Mouse (Mus musculus) MEL (cell line): Measurements from ENCODE around the gene Gla. TPM values are rescaled to one million over a fixed set of nuclear protein-coding genes. Genes with fewer than 3 reads are reported as not detected.

Source experiments
- DNase-seq: peaks from one replicate; pipeline ENCODE4 v3.0.0; 2011; ENCODE audit warnings: low read depth, low spot score
- H3K27ac ChIP-seq: 2 replicates; pipeline ENCODE4 v1.5.1; 2012; ENCODE audit warnings: low read depth, mild to moderate bottlenecking, control low read depth, low read length, moderate library complexity; ENCODE audit not compliant: control insufficient read depth
- H3K27me3 ChIP-seq, 2 experiments: fragments of 150-350 bp in 1 of 2; sonication (generic) in 1 of 2; 2 replicates each; pipeline ENCODE4 v1.6.1; 2012; ENCODE audit warnings: low read length in 2 of 2, mild to moderate bottlenecking in 2 of 2, improper control_type of control experiment in 1 of 2, moderate library complexity in 1 of 2; ENCODE audit not compliant: insufficient read depth in 2 of 2, control insufficient read depth in 1 of 2
- H3K36me3 ChIP-seq, 2 experiments: 2 replicates each; pipeline ENCODE4 v1.6.1; 2012 to 2014; ENCODE audit warnings: low read length in 2 of 2, improper control_type of control experiment in 1 of 2, inconsistent platforms in 1 of 2, mild to moderate bottlenecking in 1 of 2; ENCODE audit not compliant: insufficient read depth in 2 of 2, control insufficient read depth in 1 of 2
- H3K4me1 ChIP-seq, 2 experiments: fragments of 150-350 bp in 1 of 2; sonication (generic) in 1 of 2; 2 replicates each; pipeline ENCODE4 v1.6.1; 2012; ENCODE audit warnings: low read length in 2 of 2, improper control_type of control experiment in 1 of 2, mild to moderate bottlenecking in 1 of 2; ENCODE audit not compliant: insufficient read depth in 2 of 2, control insufficient read depth in 1 of 2
- H3K4me3 ChIP-seq, 2 experiments: fragments of 150-350 bp in 1 of 2; sonication (generic) in 1 of 2; 2 replicates each; pipeline ENCODE4 v1.5.1; 2012; ENCODE audit warnings: low read depth in 2 of 2, low read length in 2 of 2, mild to moderate bottlenecking in 2 of 2, moderate library complexity in 2 of 2, control low read depth in 1 of 2, improper control_type of control experiment in 1 of 2; ENCODE audit not compliant: control insufficient read depth in 1 of 2, insufficient read depth in 1 of 2
- H3K79me2 ChIP-seq: 2 replicates; pipeline ENCODE4 v1.6.1; 2012; ENCODE audit warnings: mild to moderate bottlenecking, low read length, moderate library complexity; ENCODE audit not compliant: control insufficient read depth, poor library complexity, insufficient read depth
- H3K9ac ChIP-seq: 2 replicates; pipeline ENCODE4 v1.6.1; 2012; ENCODE audit warnings: low read depth, mild to moderate bottlenecking, control low read depth, low read length, moderate library complexity; ENCODE audit not compliant: control insufficient read depth, poor library complexity, severe bottlenecking
- H3K9me3 ChIP-seq: fragments of 150-350 bp; sonication (generic); replicated peaks from 2 replicates; pipeline ENCODE4 v1.6.1; 2012; ENCODE audit warnings: mild to moderate bottlenecking, low read length, improper control_type of control experiment, moderate library complexity; ENCODE audit not compliant: insufficient read depth
- BHLHE40 ChIP-seq: IDR thresholded peaks from 2 replicates; pipeline ENCODE4 v1.6.1; 2012; ENCODE audit warnings: low read depth, mild to moderate bottlenecking, inconsistent platforms, low read length, improper control_type of control experiment, borderline replicate concordance
- CHD2 ChIP-seq: IDR thresholded peaks from 2 replicates; pipeline ENCODE4 v1.6.1; 2011; ENCODE audit warnings: low read length, improper control_type of control experiment
- CTCF ChIP-seq, 3 experiments: IDR thresholded peaks in 2 of 3; conservative IDR thresholded peaks in 1 of 3; 2 replicates each; pipeline ENCODE4 v1.5.1; 2011 to 2012; ENCODE audit warnings: low read length in 3 of 3, low read depth in 2 of 3, mild to moderate bottlenecking in 2 of 3, improper control_type of control experiment in 1 of 3, inconsistent platforms in 1 of 3, mixed read lengths in 1 of 3, moderate library complexity in 1 of 3; ENCODE audit not compliant: control insufficient read depth in 1 of 3, insufficient read depth in 1 of 3, poor library complexity in 1 of 3, severe bottlenecking in 1 of 3
- E2F4 ChIP-seq: IDR thresholded peaks from 2 replicates; pipeline ENCODE4 v1.6.1; 2011; ENCODE audit warnings: low read depth, low read length, improper control_type of control experiment, borderline replicate concordance
- ELF1 ChIP-seq: IDR thresholded peaks from 2 replicates; pipeline ENCODE4 v1.6.1; 2014; ENCODE audit warnings: low read depth, mild to moderate bottlenecking, inconsistent platforms, low read length, improper control_type of control experiment, moderate library complexity
- EP300 ChIP-seq, 2 experiments: IDR thresholded peaks; 2 replicates each; pipeline ENCODE4 v1.6.1; 2011; ENCODE audit warnings: improper control_type of control experiment in 2 of 2, low read length in 2 of 2, low read depth in 1 of 2, mild to moderate bottlenecking in 1 of 2
- ETS1 ChIP-seq: IDR thresholded peaks from 2 replicates; pipeline ENCODE4 v1.6.1; 2012; ENCODE audit warnings: low read depth, mild to moderate bottlenecking, inconsistent platforms, low read length, improper control_type of control experiment, moderate library complexity
- KAT2A ChIP-seq: conservative IDR thresholded peaks from 2 replicates; pipeline ENCODE4 v1.6.1; 2012; ENCODE audit warnings: low read depth, low read length, improper control_type of control experiment, inconsistent platforms
- MAX ChIP-seq: IDR thresholded peaks from 2 replicates; pipeline ENCODE4 v1.6.1; 2011; ENCODE audit warnings: low read length, improper control_type of control experiment
- MAZ ChIP-seq: IDR thresholded peaks from 2 replicates; pipeline ENCODE4 v1.6.1; 2012; ENCODE audit warnings: low read depth, mild to moderate bottlenecking, inconsistent platforms, low read length, improper control_type of control experiment
- MEF2A ChIP-seq: IDR thresholded peaks from 2 replicates; pipeline ENCODE4 v1.6.1; 2014; ENCODE audit warnings: low read depth, mild to moderate bottlenecking, inconsistent platforms, low read length, improper control_type of control experiment; ENCODE audit not compliant: poor library complexity, insufficient replicate concordance, severe bottlenecking; ENCODE audit errors: extremely low read depth
- MXI1 ChIP-seq: IDR thresholded peaks from 2 replicates; pipeline ENCODE4 v1.6.1; 2011; ENCODE audit warnings: mild to moderate bottlenecking, low read depth, low read length, improper control_type of control experiment
- MYB ChIP-seq: IDR thresholded peaks from 2 replicates; pipeline ENCODE4 v1.6.1; 2011; ENCODE audit warnings: mild to moderate bottlenecking, low read depth, low read length, improper control_type of control experiment
- MYC ChIP-seq: IDR thresholded peaks from 2 replicates; pipeline ENCODE4 v1.6.1; 2011; ENCODE audit warnings: low read depth, mild to moderate bottlenecking, low read length, improper control_type of control experiment, moderate library complexity
- NELFE ChIP-seq: IDR thresholded peaks from 2 replicates; pipeline ENCODE4 v1.6.1; 2011; ENCODE audit warnings: low read depth, low read length, improper control_type of control experiment
- POLR2A ChIP-seq, 2 experiments: IDR thresholded peaks; 2 replicates each; pipeline ENCODE4 v1.6.1; 2011 to 2012; ENCODE audit warnings: low read length in 2 of 2, mild to moderate bottlenecking in 2 of 2, control low read depth in 1 of 2, improper control_type of control experiment in 1 of 2, low read depth in 1 of 2, moderate library complexity in 1 of 2; ENCODE audit not compliant: control insufficient read depth in 1 of 2, insufficient read depth in 1 of 2, poor library complexity in 1 of 2
- POLR2AphosphoS5 ChIP-seq: IDR thresholded peaks from 2 replicates; pipeline ENCODE4 v1.6.1; 2012; ENCODE audit warnings: low read depth, borderline replicate concordance, mild to moderate bottlenecking, inconsistent platforms, low read length, moderate library complexity, mixed read lengths
- RAD21 ChIP-seq: IDR thresholded peaks from 2 replicates; pipeline ENCODE4 v1.6.1; 2011; ENCODE audit warnings: mild to moderate bottlenecking, low read depth, low read length, improper control_type of control experiment
- RCOR1 ChIP-seq: IDR thresholded peaks from 2 replicates; pipeline ENCODE4 v1.6.1; 2012; ENCODE audit warnings: low read depth, mild to moderate bottlenecking, inconsistent platforms, low read length, improper control_type of control experiment
- SMC3 ChIP-seq: IDR thresholded peaks from 2 replicates; pipeline ENCODE4 v1.6.1; 2011; ENCODE audit warnings: low read depth, low read length, improper control_type of control experiment
- TAL1 ChIP-seq: IDR thresholded peaks from 2 replicates; pipeline ENCODE4 v1.6.1; 2012; ENCODE audit warnings: mild to moderate bottlenecking, inconsistent platforms, low read length, moderate library complexity, mixed read lengths
- TBP ChIP-seq: IDR thresholded peaks from 2 replicates; pipeline ENCODE4 v1.8.0; 2011; ENCODE audit warnings: low read depth, low read length, improper control_type of control experiment
- TCF12 ChIP-seq: IDR thresholded peaks from 2 replicates; pipeline ENCODE4 v1.6.1; 2014; ENCODE audit warnings: low read depth, mild to moderate bottlenecking, inconsistent platforms, low read length, improper control_type of control experiment, moderate library complexity
- USF1 ChIP-seq: IDR thresholded peaks from 2 replicates; pipeline ENCODE4 v1.6.1; 2014; ENCODE audit warnings: low read depth, mild to moderate bottlenecking, inconsistent platforms, low read length, improper control_type of control experiment, moderate library complexity
- USF2 ChIP-seq, 2 experiments: IDR thresholded peaks; 2 replicates each; pipeline ENCODE4 v1.6.1; 2011 to 2012; ENCODE audit warnings: improper control_type of control experiment in 2 of 2, low read length in 2 of 2, borderline replicate concordance in 1 of 2, inconsistent platforms in 1 of 2, low read depth in 1 of 2, mild to moderate bottlenecking in 1 of 2; ENCODE audit not compliant: insufficient read depth in 1 of 2
- ZC3H11A ChIP-seq: IDR thresholded peaks from 2 replicates; pipeline ENCODE4 v1.6.1; 2012; ENCODE audit warnings: low read depth, mild to moderate bottlenecking, inconsistent platforms, low read length, improper control_type of control experiment
- ZKSCAN1 ChIP-seq: IDR thresholded peaks from 2 replicates; pipeline ENCODE4 v1.6.1; 2012; ENCODE audit warnings: low read depth, mild to moderate bottlenecking, inconsistent platforms, low read length, improper control_type of control experiment, moderate library complexity
- ZMIZ1 ChIP-seq: IDR thresholded peaks from 2 replicates; pipeline ENCODE4 v1.6.1; 2012; ENCODE audit warnings: low read depth, mild to moderate bottlenecking, inconsistent platforms, low read length, improper control_type of control experiment, moderate library complexity
- ZNF384 ChIP-seq: IDR thresholded peaks from 2 replicates; pipeline ENCODE4 v1.6.1; 2012; ENCODE audit warnings: low read depth, mild to moderate bottlenecking, inconsistent platforms, low read length, improper control_type of control experiment
- polyA plus RNA-seq, 2 experiments: library from polyadenylated mRNA; stranded (reverse) in 1 of 2; unstranded in 1 of 2; fragments of >175 nt in 1 of 2; fragments of >200 nt in 1 of 2; gene quantifications; 2 replicates each; pipeline versions ENCODE4 v1.2.1 to v1.2.4; 2012; ENCODE audit warnings: low replicate concordance in 2 of 2, low read depth in 1 of 2; ENCODE audit not compliant: insufficient read length in 2 of 2, insufficient read depth in 1 of 2, missing spikeins in 1 of 2
- total RNA-seq: library from RNA; depleted of rRNA; stranded (reverse); fragments of 300-350 nt; gene quantifications from 2 replicates; pipeline ENCODE4 v1.2.3, GENCODE M21; 2012

Gla gene
- total and polyA plus RNA-seq, 3 experiments: 10.2 to 17.0 TPM; not detected in 1

DNA sequence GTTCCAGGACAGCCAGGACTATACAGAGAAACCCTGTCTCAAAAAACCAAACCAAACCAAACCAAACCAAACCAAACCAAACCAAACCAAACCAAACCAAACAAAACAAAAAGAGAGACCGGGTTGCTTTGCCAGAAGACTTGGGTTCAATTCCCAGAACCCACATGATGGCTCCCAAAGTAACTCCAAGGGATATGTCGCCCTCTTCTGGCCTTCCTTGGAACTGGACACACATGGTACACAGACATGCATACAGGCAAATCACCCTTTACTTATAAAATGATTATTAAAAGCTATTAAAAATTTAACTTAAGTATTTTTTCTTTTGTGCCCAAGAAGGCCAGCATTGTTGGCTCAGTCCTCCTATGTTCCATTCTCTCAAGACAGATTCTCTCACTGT is 13.4 kb upstream of the Gla start:
- H3K79me2 ChIP-seq: no peaks in the 10 kb centered on the region; the same call in 1 of the 2 replicates
- H3K27ac ChIP-seq: no peak overlapping the region
- H3K4me3 ChIP-seq: no peak overlapping the region
- peaks cover 5 to 15% of the 10 kb centered on the region in 2 experiments for H3K4me1 ChIP-seq
- no peaks in the 10 kb centered on the region for H3K9me3 ChIP-seq
- peak; percentile 78 for DNase-seq
- H3K9ac ChIP-seq: no peak overlapping the region
- no peaks in the 10 kb centered on the region; a peak in 1 of 4 replicates for H3K27me3 ChIP-seq
- peaks cover 0 to 15% of the 10 kb centered on the region in 2 experiments; a peak in 2 of 4 replicates for H3K36me3 ChIP-seq
- TF ChIP-seq CTCF (IDR thresholded peaks at IDR 0.05 in 2 of 3, conservative IDR thresholded peaks at IDR 0.05 in 1 of 3; ENCODE audit: control insufficient read depth in 1 of 3, insufficient read depth in 1 of 3, low read depth in 2 of 3, low read length in 3 of 3, poor library complexity in 1 of 3, severe bottlenecking in 1 of 3) (peak; percentile 72 to 78 (median 76)), ZC3H11A (peak; percentile 40), MEF2A (no peak), RAD21 (peak; percentile 72), SMC3 (peak; percentile 63)

DNA sequence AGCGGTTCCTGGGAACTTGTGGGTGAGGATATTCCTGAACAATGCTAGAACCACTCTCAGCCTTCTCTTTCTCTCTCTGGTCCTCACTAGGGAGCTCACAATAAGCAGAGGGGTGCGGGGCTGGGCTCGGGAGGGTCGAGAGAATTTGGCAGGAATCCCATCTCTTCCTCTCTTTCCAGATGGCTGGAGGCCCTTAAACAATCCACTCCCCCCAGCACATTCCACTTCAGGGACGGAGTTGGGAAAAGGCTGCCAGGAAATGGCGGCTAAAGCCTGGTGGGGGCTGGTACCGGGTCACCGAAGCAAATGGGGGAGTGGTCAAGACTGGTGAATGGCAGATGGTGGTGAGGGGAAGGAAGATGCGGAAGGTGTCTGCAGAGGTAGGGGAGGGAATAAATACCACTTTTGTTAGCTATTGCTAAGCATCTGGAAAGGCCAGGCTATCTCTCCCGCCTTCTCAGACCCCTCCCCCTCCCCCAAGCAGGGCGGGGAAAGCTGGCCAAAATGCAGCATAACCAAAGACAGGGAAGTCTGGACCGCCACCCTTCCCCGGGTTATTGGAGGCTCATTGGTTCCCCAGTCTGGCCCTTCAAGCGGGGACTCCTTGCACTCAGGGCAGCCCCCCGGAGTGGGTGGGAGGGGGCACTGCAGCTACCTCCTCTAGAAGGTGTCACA is 11.5 kb upstream of the Gla start:
- H3K36me3 ChIP-seq: peaks cover 0 to 15% of the 10 kb centered on the region in 2 experiments; a peak in 2 of 4 replicates
- H3K9me3 ChIP-seq: no peaks in the 10 kb centered on the region
- peak overlapping the region; percentile 66 to 81 for H3K4me3 ChIP-seq
- H3K9ac ChIP-seq: peak overlapping the region; percentile 78
- peaks cover 5 to 15% of the 10 kb centered on the region in 2 experiments for H3K4me1 ChIP-seq
- peak overlapping the region; percentile 72 for H3K27ac ChIP-seq
- peak; percentile 88 for DNase-seq
- no peaks in the 10 kb centered on the region; the same call in 1 of the 2 replicates for H3K79me2 ChIP-seq
- no peaks in the 10 kb centered on the region; a peak in 1 of 4 replicates for H3K27me3 ChIP-seq
- TF ChIP-seq EP300 (IDR thresholded peaks at IDR 0.05; ENCODE audit: low read depth in 1 of 2, low read length in 2 of 2) (0 out of 4 replicates have a peak, but pooled peaks of 1 of the 2 experiments have one; percentile 34), BHLHE40 (peak; percentile 37; the same call in 1 of the 2 replicates), NELFE (peak; percentile 51), MYC (no peak), CHD2 (peak; percentile 72), ZKSCAN1 (no peak), USF1 (no peak), POLR2AphosphoS5 (no peak), E2F4 (peak; percentile 86), TCF12 (0 out of 2 replicates have a peak, but pooled peaks have one; percentile 24), USF2 (IDR thresholded peaks at IDR 0.05; ENCODE audit: borderline replicate concordance in 1 of 2, insufficient read depth in 1 of 2, low read depth in 1 of 2, low read length in 2 of 2) (no peak), POLR2A (IDR thresholded peaks at IDR 0.05; ENCODE audit: control insufficient read depth in 1 of 2, insufficient read depth in 1 of 2, low read depth in 1 of 2, low read length in 2 of 2, poor library complexity in 1 of 2) (peak in 1 of 2 experiments; percentile 59; a peak in 3 of 4 replicates), ZC3H11A (peak; percentile 5; the same call in 1 of the 2 replicates), SMC3 (no peak), TBP (peak; percentile 23; the same call in 1 of the 2 replicates), ZNF384 (no peak), ZMIZ1 (0 out of 2 replicates have a peak, but pooled peaks have one; percentile 43), MYB (no peak), KAT2A (no peak), ELF1 (peak; percentile 58; the same call in 1 of the 2 replicates), MAZ (0 out of 2 replicates have a peak, but pooled peaks have one; percentile 65), MXI1 (no peak), ETS1 (0 out of 2 replicates have a peak, but pooled peaks have one; percentile 36), MAX (0 out of 2 replicates have a peak, but pooled peaks have one; percentile 33), RCOR1 (peak; percentile 10; the same call in 1 of the 2 replicates), TAL1 (no peak)
